Mouse (Mus musculus) midbrain, postnatal 0 days (tissue): ENCODE data around the gene Med19. TPM values are rescaled to one million over a fixed set of nuclear protein-coding genes. Genes with fewer than 3 reads are reported as not detected.

Source experiments
- ATAC-seq: fragments of 200-750 bp; cut with Nextera tagmentation; 2 replicates; pipeline ENCODE4 v1.8.0; 2017; ENCODE audit warnings: moderate number of reproducible peaks, mild to moderate bottlenecking, moderate TSS enrichment, moderate library complexity; ENCODE audit not compliant: low FRiP score
- DNase-seq: peaks from one replicate; pipeline ENCODE4 v3.0.0-alpha.2; 2015; ENCODE audit warnings: low spot score
- H3K27ac ChIP-seq: fragments of 300-500 bp; sonication (generic); 2 replicates; pipeline ENCODE4 v1.5.1; 2014; ENCODE audit warnings: low read depth, mild to moderate bottlenecking, low read length, mixed read lengths
- H3K27me3 ChIP-seq: fragments of 300-500 bp; sonication (generic); 2 replicates; pipeline ENCODE4 v1.6.1; 2014; ENCODE audit warnings: low read length, control low read depth, mixed read lengths; ENCODE audit not compliant: insufficient read depth
- H3K36me3 ChIP-seq: fragments of 300-500 bp; sonication (generic); 2 replicates; pipeline ENCODE4 v1.6.1; 2014; ENCODE audit warnings: low read length, control low read depth, mixed read lengths; ENCODE audit not compliant: insufficient read depth
- H3K4me1 ChIP-seq: fragments of 300-500 bp; sonication (generic); 2 replicates; pipeline ENCODE4 v1.6.1; 2014; ENCODE audit warnings: mild to moderate bottlenecking, control low read depth, antibody characterized with exemption, low read length, mixed read lengths; ENCODE audit not compliant: insufficient read depth
- H3K4me2 ChIP-seq: fragments of 300-500 bp; sonication (generic); 2 replicates; pipeline ENCODE4 v1.6.1; 2014; ENCODE audit warnings: low read depth, mild to moderate bottlenecking, low read length, mixed read lengths; ENCODE audit not compliant: poor library complexity, severe bottlenecking
- H3K4me3 ChIP-seq: fragments of 300-500 bp; sonication (generic); 2 replicates; pipeline ENCODE4 v1.5.1; 2014; ENCODE audit warnings: low read depth, mild to moderate bottlenecking, low read length, moderate library complexity
- H3K9ac ChIP-seq: fragments of 300-500 bp; sonication (generic); replicated peaks from 2 replicates; pipeline ENCODE4 v1.6.1; 2014; ENCODE audit warnings: mild to moderate bottlenecking, low read length, moderate library complexity, mixed read lengths; ENCODE audit not compliant: poor library complexity, severe bottlenecking
- H3K9me3 ChIP-seq: fragments of 300-500 bp; sonication (generic); 2 replicates; pipeline ENCODE4 v1.6.1; 2016; ENCODE audit warnings: low read length, control low read depth
- CTCF ChIP-seq: IDR thresholded peaks from 2 replicates; pipeline ENCODE4 v1.5.1; 2016; ENCODE audit warnings: antibody characterized with exemption, mild to moderate bottlenecking
- WGBS: fragments of 180-500 bp; shearing (Covaris S2); extraction: QIAGEN DNeasy Blood & Tissue Kit; methylation state at CpG from one replicate; pipeline ENCODE4 v1.1.7; 2014; 5-methylcytosine and 5-hydroxymethylcytosine counted together
- polyA plus RNA-seq: library from polyadenylated mRNA; unstranded; fragments of >200 nt; fragmentation: Nextera tagmentation; extraction: Ambion mirVana; gene quantifications from 2 replicates; pipeline ENCODE4 v1.2.1, GENCODE M21; 2015
- total RNA-seq: library from RNA; depleted of rRNA; stranded (reverse); fragments of >200 nt; gene quantifications from 2 replicates; pipeline ENCODE4 v1.2.3, GENCODE M21; 2014

The Med19 gene
- total and polyA plus RNA-seq, 2 experiments from 2014 or later = 45.3 to 49.5 TPM

- WGBS = 75% methylated on average over 2 of the region's 2 CpGs
- H3K36me3 ChIP-seq = peaks cover 57% of the 10 kb centered on the region
These were observed 10.1 kb downstream of the Med19 start for GRCm38 (mm10) chr2:84688080-84688844.

DNA sequence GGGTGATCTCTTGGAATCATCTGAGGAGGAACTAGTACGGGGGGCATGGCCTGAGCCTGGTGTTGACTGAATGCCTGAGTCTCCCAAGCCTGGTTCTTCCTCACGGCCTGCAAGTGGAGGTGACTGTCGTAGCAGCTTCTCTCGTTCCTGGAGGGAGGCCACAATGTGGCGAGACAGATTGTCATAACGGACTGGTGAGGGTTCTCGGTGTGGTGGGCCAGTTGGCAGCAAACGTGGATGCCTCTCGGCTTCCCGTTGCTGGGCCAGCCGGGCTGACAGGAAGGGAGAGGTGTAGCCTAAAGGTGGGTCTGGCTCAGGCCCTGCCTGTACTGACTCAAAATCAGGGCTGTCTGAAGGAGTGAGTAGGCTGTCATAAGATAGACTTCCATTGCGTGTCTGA is 11.8 kb downstream of the Med19 start:
- H3K4me3 ChIP-seq = no peak overlapping the region

More at GRCm38 (mm10) chr2:84688080-84688844, 10.1 kb downstream of the Med19 start:
- TF ChIP-seq CTCF = no peak
- no peaks in the 10 kb centered on the region for H3K4me1 ChIP-seq
- no peak overlapping the region for H3K9ac ChIP-seq
- H3K9me3 ChIP-seq = no peaks in the 10 kb centered on the region
- H3K27ac ChIP-seq = no peak overlapping the region
- ATAC-seq (no peak), DNase-seq (no peak)
- H3K4me3 ChIP-seq = no peak overlapping the region
- no peak overlapping the region for H3K4me2 ChIP-seq
- H3K27me3 ChIP-seq = no peaks in the 10 kb centered on the region

GRCm38 (mm10) chr2:84695007-84695695 is 16.9 kb downstream of the Med19 start:
- no peak overlapping the region for H3K4me3 ChIP-seq
- no peak for DNase-seq
- no peak overlapping the region for H3K27ac ChIP-seq
- 91% methylated on average over 5 of the region's 5 CpGs for WGBS
- no peaks in the 10 kb centered on the region for H3K4me1 ChIP-seq
- no peaks in the 10 kb centered on the region for H3K27me3 ChIP-seq
- peaks cover 34% of the 10 kb centered on the region for H3K36me3 ChIP-seq
- H3K9me3 ChIP-seq = no peaks in the 10 kb centered on the region
- TF ChIP-seq CTCF = no peak
- H3K9ac ChIP-seq = no peak overlapping the region
- no peak overlapping the region for H3K4me2 ChIP-seq
- no peak for ATAC-seq

More for the DNA sequence above, 11.8 kb downstream of the Med19 start:
- DNase-seq = no peak
- H3K4me2 ChIP-seq = no peak overlapping the region
- TF ChIP-seq CTCF = no peak
- ATAC-seq = no peak
- 93% methylated on average over 12 of the region's 12 CpGs for WGBS
- H3K9me3 ChIP-seq = no peaks in the 10 kb centered on the region
- no peaks in the 10 kb centered on the region for H3K4me1 ChIP-seq
- no peak overlapping the region; the same call in 1 of the 2 replicates for H3K27ac ChIP-seq
- H3K27me3 ChIP-seq = no peaks in the 10 kb centered on the region
- H3K9ac ChIP-seq = no peak overlapping the region
- peaks cover 64% of the 10 kb centered on the region for H3K36me3 ChIP-seq

DNA sequence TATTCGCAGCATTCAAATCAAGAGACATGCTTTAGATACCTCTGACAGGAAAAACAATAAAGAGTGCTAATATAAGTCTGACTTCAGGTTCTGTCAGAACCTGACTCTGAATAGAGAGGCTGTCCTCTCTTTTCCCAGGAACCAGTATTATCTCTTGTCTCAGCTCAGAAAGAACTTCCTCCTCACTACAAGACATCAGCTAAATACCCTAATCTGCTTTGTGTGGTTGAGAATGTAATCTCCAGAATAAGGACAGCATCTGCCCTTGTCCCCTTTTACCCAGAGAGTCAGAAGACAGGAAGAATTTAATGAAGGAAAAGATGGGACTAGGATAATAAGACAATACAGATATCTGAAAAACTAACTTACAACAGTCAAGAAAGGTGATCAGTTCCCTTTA is 25.3 kb downstream of the Med19 start:
- Histone ChIP-seq H3K27ac (no peak overlapping the region), H3K9ac (no peak overlapping the region), H3K4me1 (no peaks in the 10 kb centered on the region), H3K27me3 (no peaks in the 10 kb centered on the region), H3K4me2 (no peak overlapping the region), H3K4me3 (no peak overlapping the region), H3K36me3 (peaks cover 7% of the 10 kb centered on the region; the same call in 1 of the 2 replicates), H3K9me3 (no peaks in the 10 kb centered on the region)
- no peak for TF ChIP-seq CTCF
- ATAC-seq (no peak), DNase-seq (no peak)
- WGBS = 94% methylated on average over 1 of the region's 1 CpGs

- Histone ChIP-seq H3K4me3 (no peak overlapping the region), H3K4me2 (no peak overlapping the region), H3K36me3 (peaks cover 10% of the 10 kb centered on the region; the same call in 1 of the 2 replicates), H3K9ac (no peak overlapping the region), H3K27ac (no peak overlapping the region), H3K27me3 (no peaks in the 10 kb centered on the region), H3K9me3 (no peaks in the 10 kb centered on the region), H3K4me1 (no peaks in the 10 kb centered on the region)
- no peak for DNase-seq
- no peak for TF ChIP-seq CTCF
- WGBS = 79% methylated on average over 5 of the region's 5 CpGs
- ATAC-seq = no peak
These were observed 26.1 kb downstream of the Med19 start for GRCm38 (mm10) chr2:84704329-84704728.

DNA sequence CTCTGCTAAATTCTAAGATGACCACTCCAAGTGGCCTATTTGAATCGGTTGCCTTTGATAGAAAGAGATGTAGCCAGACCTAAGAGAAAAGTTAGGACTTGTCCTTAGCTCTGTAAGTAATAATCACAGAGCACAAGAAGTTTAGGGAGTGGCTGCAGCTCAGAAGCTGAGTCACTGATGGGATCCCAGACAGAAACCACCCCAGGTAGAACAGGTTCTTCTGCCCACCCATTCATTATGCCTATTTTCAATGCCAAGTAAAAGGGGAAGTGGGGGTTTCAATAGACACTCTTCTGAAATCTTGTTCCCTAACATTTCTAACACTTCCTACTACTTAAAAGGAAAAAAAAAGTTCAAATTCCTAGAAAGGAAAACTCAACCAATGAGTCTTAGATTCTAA is 27.1 kb downstream of the Med19 start:
- peaks cover 14% of the 10 kb centered on the region; the same call in 1 of the 2 replicates for H3K36me3 ChIP-seq
- 98% methylated on average over 1 of the region's 1 CpGs for WGBS
- H3K9me3 ChIP-seq = no peaks in the 10 kb centered on the region
- H3K27me3 ChIP-seq = no peaks in the 10 kb centered on the region
- no peak for DNase-seq
- ATAC-seq = no peak
- no peaks in the 10 kb centered on the region for H3K4me1 ChIP-seq
- no peak overlapping the region for H3K4me2 ChIP-seq
- no peak overlapping the region for H3K9ac ChIP-seq
- TF ChIP-seq CTCF = no peak
- no peak overlapping the region for H3K4me3 ChIP-seq
- H3K27ac ChIP-seq = no peak overlapping the region
